Mouse (Mus musculus) left cerebral cortex, adult 11 months (tissue): ENCODE data around the gene Als2.

Experiments used
- DNase-seq: peaks from one replicate; pipeline ENCODE4 v3.0.0; 2022; ENCODE audit warnings: low spot score

The Als2 gene

DNA sequence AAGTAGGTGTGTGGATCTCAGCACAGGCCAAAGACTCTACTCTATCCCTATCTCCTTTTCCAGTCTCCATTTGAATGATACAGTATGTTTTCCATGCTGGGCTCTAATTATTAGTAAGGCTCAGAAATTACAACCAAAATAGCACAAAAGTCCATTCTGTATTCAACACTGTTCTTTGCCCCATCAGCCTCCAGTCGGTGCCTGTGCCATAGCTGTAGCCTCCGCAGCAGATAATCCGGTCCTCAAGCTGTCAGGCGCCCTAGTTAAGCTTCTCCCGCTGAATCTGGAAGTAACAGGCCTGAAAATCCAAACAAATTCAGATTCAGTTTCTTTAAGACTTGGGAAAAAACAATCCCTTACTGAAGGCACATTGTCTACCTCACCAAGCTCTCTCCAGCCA lies 73.1 kb downstream of the Als2 start:
- no peak for DNase-seq

DNA sequence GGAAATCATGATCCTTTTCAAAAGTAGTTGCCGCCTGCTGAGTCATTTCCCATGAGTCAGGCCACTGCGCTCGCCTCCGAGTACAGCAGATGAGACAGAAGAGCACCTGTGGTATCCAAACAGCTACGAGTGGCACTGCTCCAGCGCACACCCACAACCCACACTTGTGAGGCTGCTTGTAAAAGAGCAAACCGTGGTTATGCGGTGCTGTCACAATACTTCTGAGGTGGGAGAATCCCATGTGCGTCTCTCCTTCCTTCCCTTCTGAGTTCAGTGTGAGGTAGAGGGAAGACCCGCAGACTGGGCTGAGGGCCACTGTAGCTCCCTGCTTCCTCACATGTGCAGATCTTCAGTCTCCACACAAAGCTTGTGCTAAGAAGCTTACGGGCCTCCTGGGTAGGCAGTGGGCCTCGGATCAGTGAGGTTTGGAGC lies 74.0 kb downstream of the Als2 start, which contains the start of gene Mpp4:
Gene Mpp4, minus strand, starts transcription at position 360 of the 432 bp plus-strand sequence.
- peak; percentile 60 for DNase-seq

DNA sequence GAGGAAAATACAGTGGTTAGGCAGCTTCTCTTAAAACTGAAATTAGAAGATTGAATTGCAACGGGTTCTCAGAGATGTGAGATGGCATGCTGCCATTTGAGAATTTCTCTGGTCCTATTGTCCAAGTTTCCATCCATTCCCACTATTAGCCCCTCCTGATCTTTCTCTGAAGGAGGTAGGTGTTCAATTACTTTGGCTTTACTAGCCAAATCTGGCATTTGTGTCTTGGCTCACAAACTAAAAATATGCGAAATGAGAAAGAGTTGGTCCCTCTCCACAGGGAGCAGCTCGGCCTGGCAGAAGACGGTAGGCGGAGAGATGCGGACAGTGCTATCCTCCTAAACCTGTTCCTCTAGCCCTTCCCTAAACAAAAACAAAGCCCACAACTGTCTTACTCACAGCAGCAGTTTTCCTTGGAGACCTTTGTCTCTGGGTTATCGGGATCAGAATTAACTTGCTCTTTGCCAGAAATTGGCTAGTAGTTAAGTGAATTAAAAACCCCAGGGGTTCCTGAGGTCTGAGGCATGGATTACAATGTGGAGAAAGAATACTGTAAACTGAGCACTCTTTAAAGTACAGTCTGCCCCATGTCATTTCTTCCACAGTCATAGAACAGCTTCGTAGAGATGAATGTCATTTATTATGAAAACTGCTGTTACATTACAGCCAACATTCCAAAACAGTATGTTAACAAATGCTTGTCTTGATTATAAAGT lies 74.6 kb downstream of the Als2 start:
- no peak for DNase-seq

DNA sequence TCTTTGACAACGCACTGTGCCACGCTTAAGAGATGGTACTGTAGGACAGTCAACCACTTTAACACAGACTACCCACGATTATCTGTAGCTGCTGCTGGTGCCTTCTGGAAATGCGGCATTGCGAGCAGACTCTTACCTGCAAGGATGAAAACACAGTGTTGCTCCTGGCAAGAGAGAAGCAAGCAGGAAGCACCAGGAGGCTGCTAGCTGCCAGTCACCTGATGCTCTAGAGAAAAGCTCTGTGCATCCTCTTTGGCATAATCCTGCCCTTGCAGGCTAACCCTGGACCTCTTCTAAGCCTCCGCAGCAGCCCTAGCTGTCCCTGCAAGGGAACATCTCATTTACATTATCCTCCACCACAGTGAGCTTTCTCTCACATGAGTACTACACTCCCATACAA lies 75.6 kb downstream of the Als2 start:
- DNase-seq = no peak

DNA sequence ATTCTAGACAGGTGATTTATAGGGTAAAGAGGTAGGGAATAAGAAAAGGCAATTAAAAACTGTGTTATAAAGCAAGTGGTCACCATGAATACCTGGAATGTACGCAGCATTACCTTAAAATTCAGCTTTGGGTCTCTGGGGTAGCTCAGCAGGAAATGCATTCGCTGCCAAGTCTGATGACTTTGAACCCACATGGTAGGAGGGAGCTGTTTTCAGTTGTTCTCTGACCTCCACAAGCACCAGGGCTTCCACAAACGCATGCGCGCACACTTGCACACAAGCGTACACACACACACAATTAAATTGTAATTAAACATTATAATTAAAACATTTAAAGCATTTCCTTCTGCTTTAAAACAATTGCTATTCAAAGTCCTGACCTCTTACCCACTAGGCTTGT lies 76.2 kb downstream of the Als2 start:
- no peak for DNase-seq

DNA sequence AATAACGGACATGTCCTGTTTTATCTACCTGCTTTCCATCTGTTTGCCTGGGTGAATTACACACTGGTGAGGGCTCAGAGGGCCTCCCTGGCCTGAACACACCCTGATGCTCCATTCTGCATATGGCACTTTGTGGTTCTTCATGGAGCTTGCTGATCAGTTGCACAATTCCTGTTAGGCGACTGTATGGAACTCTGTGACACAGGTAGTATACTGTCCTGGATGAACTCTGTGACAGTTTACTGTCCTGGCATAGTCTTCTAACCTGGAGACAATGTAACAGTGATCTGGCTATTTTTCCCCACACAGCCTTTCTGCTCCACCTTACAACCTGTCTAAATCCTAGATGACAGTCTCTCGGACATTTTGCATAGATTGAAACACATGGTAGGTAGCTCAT lies 77.9 kb downstream of the Als2 start:
- no peak for DNase-seq

DNA sequence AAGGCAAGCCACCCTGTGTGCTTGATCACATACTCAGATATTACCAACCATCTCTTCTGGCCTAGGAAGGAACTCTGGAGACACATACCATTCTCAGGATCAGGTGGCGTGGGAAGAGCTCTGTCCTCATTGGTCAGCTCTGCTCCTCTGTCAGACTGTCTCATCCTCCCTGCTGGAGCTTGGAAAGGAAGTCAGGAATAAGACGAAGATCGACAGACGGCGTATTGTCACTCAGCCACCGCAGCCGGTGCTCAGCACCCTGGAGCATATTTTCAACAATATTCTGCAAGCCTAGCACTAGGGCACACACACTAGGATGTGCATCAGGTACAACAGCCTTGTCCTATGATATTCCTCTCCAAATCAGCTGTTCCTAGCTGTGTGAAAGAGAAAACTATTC lies 78.5 kb downstream of the Als2 start:
- no peak for DNase-seq

DNA sequence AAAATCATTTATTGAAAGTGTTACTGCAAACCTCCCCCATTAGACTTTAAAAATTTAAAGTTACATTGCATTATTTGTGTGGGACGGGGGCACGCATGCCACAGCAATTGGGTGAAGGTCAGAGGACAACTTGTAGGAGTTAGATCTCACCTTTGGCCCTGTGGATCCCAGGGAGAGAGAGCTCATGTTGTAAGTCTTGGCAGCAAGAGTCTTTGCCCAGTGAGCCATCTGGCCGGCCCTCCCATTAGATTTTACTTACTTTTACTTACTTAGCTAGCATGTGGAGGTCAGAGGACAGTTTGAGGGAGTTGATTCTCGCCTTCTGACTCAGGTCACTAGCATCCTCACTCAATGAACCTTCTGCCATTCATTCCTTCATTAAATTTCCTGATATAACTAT lies 79.2 kb downstream of the Als2 start:
- no peak for DNase-seq

DNA sequence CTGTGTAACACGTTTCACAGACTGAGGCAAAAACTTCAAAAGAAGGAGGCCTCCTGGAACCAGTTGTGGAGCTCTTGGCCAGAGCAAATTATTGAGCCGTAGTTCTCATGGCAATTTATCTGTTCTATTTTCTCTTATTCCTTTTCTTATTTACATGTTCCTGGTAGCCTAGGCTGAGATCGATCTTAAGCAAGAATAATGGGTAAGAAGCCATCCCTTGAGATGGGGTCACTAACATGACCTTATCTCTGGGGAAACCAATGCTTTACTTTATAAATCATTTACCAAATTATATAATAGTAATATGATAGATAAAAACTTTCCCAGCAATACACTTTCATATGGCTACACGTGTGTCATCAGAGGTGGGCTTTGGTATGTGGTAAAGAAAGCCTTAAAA lies 84.7 kb downstream of the Als2 start:
- no peak for DNase-seq

DNA sequence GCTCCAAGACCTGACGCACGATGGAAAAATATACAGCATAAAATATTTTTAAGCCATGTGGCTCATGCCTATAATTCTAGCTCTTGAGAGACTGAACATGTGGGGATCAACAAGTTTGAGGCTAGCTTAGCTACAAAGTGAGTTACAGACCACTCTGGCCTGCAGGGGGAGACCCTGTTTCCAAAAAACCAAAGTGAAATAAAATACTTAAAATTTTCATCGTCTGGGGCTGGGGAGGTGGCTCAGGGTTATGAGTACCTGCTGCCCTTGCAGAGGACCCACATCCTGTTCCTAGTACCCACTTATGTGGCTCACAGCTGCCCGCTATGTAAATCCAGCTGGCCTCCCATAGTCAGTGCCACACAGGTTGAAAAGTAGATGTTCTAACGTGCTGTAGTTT lies 86.5 kb downstream of the Als2 start:
- no peak for DNase-seq

DNA sequence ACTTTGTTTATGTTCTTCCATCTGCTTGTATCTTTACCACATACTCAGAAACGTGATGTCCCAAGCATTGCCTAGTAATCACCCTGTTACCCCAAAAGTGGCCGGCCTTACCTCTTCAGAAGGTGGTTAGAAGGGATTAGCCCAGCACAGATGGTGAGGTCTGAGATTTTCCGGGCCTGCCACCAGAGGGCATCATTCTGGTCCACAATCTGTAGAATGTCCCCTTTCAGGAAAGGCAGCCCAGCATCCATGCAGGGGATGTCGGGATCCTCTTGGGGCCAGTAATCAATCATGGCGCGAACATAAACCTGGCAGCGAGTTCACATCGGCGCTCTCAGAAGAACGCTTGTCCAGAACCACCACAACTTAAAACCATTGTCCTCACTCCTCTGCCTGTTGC lies 92.5 kb downstream of the Als2 start:
- DNase-seq = no peak

DNA sequence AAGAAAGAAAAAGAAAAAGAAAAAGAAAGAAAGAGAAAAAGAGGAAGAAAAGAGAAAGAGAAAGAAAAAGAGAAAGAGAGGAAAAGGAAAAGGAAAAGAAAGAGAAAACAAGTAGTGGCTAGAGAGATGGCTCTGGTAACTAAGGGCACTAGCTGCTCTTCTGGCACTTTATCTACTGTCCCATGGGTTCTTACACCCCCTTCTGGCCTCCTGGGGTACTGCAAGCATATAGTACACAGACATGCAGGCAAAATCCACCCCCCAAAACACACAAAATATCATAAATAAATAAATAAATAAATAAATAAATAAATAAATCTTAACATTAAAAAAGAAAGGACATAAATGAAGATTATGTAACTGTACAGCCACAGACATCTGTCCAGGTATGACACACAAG lies 94.2 kb downstream of the Als2 start:
- DNase-seq = no peak

DNA sequence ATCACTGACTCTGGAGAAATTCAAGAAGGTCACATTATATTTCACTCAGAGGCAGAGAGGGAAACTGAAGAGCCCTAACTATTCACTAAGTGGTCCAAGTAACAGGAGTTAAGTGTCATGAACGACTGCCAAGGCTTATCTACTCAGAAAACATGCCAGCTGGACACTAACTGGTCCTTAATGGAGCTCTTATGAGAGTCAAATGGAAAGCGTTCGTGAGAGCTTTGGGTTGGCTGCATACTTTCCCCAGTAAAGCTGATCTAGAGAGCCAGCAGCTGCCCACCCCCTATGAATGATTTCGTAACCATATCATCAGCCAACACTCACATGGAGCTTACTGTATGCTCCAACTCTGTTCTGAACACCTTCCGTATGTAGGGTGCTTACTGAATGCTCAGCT lies 102.6 kb downstream of the Als2 start:
- no peak for DNase-seq

DNA sequence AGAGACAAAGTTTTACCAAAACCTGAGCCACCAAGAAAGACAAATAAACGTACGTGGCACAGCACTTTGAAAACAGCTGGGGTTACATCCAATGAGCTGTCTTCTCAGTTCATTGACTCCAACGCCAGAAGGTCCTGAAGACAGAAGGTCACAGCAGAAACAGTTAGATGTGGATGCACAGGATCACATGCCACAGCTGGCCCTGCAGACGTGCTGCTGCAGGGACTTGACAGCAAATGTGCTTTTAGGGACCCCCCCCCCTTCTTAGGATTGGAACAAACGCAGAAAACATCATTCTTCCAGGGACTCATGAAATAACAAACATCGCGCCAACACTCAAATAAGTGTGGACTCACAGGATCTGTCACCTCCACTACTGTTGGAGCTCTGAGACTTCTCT lies 108.2 kb downstream of the Als2 start:
- DNase-seq = no peak

DNA sequence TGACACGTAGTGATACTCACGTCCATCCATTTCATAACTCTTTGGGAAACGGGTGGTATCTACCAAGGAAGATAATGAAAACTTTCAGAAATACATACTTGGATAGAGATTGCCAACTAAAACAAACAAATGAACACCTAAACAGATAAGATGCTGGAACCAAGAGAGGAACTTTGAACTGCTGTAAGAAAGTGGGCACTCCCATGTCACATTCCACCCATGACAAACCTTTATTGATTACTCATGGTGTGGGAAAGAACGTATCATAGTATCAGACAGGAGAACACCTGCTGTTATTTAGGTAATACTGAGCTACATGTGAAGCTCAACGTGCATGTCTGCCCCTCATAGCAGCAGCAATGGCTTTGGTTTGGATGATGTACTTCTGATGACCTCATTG lies 111.5 kb downstream of the Als2 start:
- no peak for DNase-seq

DNA sequence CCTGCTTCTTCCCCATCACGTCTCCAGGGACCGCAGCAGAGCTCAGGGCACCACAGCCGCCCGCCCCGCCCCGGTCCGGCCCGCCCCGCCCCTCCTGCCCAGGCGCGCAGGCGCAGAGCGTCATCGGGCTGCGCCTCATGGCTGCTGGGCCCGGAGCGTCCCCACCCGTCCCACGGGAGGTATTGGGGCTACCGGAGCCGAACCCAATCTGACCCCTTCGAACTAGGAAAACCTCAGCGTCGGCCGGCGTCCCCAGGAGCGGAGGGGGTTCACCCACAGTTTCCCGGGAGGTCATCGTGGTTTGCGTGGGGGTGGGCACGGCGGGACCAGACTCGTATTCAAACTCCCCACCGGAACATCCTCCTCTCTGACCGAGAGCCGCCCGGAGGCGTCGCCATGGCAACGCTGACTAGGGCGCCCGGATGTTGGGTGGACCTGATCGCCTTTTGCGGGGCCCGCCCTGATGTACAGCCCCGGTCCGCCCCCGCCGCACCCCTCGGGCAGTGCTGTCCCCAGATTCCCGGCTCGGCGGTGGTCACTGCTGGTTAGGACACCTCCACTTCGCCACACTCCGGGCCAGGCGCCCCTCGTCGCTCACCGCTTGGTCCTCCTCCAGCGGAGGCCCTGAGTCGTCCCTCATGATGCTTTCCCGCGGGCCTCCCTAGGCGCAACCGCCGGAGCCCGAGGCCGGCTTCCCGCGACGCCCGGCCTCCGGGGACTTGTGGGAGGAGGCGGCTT lies 117.1 kb downstream of the Als2 start, which contains the start of gene Tmem237:
Gene Tmem237, minus strand, starts transcription at position 689 of the 738 bp plus-strand sequence.
- peak; percentile 87 for DNase-seq
